Mouse (Mus musculus): ENCODE results near the gene Clic3. TPM values are rescaled to one million over a fixed set of nuclear protein-coding genes. Genes with fewer than 3 reads are reported as not detected.

Clic3 gene
- total RNA-seq, 2 experiments from 2014 or later, result not detected

DNA sequence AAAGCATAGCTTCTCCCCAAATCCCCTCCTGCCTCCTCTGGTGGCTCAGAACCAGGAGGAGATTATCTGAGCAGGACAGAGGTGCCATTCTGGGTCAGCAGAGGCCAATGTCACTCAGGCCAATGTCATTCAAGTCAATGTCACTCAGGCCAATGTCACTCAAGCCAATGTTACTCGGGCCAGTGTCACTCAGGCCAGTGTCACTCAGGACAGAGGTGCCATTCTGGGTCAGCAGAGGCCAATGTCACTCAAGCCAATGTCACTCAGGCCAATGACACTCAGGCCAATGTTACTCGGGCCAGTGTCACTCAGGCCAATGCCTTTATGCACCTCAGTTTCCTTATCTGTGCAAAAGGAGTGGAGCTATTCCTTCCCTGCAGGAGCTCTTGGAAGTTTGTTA lies 15.9 kb downstream of the Clic3 start:
- intact Hi-C loops (cut with DNase I; ENCODE audit: low total_unique reads), result no loop called here
- DNase-seq, result no peak

GRCm38 (mm10) chr2:25477541-25477940 lies 20.9 kb downstream of the Clic3 start:
- DNase-seq, result no peak
- intact Hi-C loops (cut with DNase I; ENCODE audit: low total_unique reads), result no loop called here

- peak; percentile 46 for DNase-seq
- intact Hi-C loops (cut with DNase I; ENCODE audit: low total_unique reads), result no loop called here
These were observed 21.5 kb downstream of the Clic3 start for GRCm38 (mm10) chr2:25477967-25478675.

DNA sequence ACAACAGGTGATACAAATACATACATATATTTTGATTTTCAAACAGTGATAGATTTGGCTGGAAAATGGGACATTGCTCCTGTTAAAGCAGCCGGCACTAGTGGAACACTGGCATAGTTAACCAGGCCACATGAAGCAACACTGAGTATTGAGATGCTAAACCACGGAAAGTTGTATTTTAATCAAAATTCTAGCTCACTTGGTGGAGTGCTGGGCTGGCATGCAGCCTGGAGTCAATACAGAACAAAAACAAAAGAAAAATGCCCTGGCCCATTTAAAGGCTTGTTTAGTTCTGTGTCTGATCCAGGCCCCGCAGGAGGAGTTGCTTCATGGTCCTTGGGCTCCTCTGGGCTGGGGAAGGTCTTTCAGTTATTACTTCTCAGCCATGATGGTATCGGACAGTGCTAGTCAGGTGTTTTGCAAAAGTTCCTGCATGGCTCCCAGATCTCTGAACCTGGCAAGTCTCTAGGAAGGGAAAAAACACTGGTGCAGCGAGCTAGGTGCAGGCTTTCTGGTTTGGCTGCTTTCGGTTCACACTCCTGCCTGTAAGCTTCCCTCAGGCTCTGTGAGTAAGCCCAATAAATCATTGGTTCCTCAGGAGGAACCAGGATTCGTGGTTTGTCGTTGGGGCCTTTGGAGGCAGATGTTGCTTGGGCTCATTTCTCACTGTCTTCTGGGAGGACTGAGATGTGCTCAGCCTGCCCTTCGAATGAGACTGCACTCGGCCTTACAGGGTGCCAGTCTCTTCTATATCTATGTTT lies 23.1 kb downstream of the Clic3 start:
- DNase-seq, result no peak
- intact Hi-C loops (cut with DNase I; ENCODE audit: low total_unique reads), result loop anchor here (5.0 kb wide), 1 partner anchor 57 kb away; the partner anchor contains the start of gene Fut7

DNA sequence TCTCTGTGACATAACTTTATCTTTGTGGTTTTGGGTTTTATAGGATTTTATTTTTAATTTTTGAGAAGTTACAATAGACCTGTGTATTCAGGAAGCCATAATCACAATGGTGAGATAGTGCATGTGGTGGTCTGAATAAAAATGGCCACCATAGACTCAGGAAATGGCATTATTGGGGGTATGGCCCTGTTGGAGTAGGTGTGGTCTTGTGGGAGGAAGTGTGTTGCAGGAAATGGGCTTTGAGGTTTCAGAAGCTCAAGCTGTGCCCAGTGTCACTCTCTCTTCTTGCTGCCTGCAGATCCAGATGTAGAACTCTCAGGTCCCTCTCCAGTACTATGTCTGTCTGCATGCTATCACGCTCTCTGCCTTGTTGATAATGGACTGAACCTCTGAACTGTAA lies 23.9 kb downstream of the Clic3 start:
- intact Hi-C loops (cut with DNase I; ENCODE audit: low total_unique reads), result loop anchor here (5.0 kb wide), 1 partner anchor 58 kb away; the partner anchor contains the start of gene Fut7
- no peak for DNase-seq

GRCm38 (mm10) chr2:25482969-25483368 lies 26.3 kb downstream of the Clic3 start:
- intact Hi-C loops (cut with DNase I; ENCODE audit: low total_unique reads), result loop anchor here (5.0 kb wide), 1 partner anchor 61 kb away; the partner anchor contains the start of gene Fut7
- no peak for DNase-seq

GRCm38 (mm10) chr2:25484901-25485647 lies 28.4 kb downstream of the Clic3 start:
- DNase-seq, result no peak
- intact Hi-C loops (cut with DNase I; ENCODE audit: low total_unique reads), result loop anchor here (5.0 kb wide), 1 partner anchor 63 kb away; the partner anchor contains the start of gene Fut7

DNA sequence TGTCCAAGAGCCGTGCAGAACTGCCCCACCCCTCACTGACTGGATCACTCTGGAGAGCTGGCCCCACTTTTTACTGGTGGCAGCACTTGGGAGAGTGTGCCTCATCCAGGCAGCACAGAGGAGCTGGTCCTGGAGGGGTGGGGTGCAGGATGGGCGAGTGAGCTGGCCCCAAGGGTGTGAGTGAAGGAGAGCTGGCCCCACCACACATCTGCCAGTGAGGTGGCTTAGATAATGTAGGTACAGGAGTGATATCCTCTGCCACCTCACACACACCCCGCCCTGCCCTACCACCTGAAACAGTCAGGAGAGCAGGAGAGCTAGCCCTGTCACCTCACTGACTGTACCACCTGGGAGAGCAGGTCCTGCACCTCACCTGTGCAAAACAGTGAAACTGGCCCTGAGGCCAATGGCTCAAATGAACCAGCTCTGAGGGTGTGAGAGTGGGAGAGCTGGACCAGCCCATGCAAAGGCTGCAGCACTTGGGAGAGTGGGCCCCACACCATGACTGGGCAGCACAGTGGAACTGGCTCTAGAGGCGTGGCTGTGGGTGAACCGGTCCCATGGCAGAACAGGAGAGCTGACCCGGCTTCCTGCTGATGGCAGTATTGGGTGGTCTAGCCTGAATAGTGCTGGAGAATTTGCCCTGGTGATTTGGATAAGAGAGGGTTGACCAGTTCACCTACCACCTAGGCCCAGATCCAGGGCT lies 31.5 kb downstream of the Clic3 start:
- intact Hi-C loops (cut with DNase I; ENCODE audit: low total_unique reads), result no loop called here
- no peak for DNase-seq

DNA sequence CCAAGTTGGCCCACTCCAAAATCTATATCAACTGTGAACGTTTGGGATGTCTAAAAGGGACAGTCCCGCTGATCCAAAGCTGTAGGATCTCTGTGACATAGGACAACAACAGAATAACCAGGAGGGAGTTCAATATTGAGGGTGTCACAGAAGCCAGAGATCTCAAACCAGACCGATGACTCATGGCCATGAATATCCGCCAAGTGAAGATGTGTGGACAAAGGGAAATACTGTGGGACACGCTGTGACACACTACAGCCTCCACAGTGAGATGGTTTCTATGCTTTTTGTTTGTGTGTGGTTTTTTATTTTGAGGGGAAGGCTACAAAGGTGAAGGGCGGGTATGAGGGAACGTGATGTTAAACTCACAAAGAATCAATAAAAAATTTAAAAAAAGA lies 32.0 kb downstream of the Clic3 start:
- intact Hi-C loops (cut with DNase I; ENCODE audit: low total_unique reads), result no loop called here
- DNase-seq, result no peak

- intact Hi-C loops (cut with DNase I; ENCODE audit: low total_unique reads), result no loop called here
- no peak for DNase-seq
These were observed 36.4 kb downstream of the Clic3 start for GRCm38 (mm10) chr2:25492988-25493387.

GRCm38 (mm10) chr2:25493476-25493961 lies 36.9 kb downstream of the Clic3 start, which contains the start of gene Lcn12:
Gene Lcn12 (minus strand): TSS chr2:25493911.
- no peak for DNase-seq
- intact Hi-C loops (cut with DNase I; ENCODE audit: low total_unique reads), result no loop called here

DNA sequence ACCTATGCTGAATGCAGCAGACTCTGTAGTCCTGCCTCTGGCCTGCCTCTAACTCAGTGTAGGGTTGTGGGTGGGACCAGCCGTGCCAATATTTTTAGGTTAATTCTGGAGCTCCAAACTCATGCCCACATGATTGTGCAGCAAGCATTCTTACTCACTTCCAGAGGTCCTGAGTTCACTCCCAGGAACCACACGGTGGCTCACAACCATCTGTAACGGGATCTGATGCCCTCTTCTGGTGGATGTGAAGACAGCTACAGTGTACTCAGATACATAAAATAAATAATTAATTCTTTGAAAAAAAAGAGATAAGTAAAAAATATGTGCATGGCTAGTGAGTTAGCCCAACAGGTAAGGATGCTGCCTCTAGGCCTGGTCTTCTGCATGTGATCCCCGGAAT lies 39.8 kb downstream of the Clic3 start:
- no peak for DNase-seq
- intact Hi-C loops (cut with DNase I; ENCODE audit: low total_unique reads), result no loop called here

DNA sequence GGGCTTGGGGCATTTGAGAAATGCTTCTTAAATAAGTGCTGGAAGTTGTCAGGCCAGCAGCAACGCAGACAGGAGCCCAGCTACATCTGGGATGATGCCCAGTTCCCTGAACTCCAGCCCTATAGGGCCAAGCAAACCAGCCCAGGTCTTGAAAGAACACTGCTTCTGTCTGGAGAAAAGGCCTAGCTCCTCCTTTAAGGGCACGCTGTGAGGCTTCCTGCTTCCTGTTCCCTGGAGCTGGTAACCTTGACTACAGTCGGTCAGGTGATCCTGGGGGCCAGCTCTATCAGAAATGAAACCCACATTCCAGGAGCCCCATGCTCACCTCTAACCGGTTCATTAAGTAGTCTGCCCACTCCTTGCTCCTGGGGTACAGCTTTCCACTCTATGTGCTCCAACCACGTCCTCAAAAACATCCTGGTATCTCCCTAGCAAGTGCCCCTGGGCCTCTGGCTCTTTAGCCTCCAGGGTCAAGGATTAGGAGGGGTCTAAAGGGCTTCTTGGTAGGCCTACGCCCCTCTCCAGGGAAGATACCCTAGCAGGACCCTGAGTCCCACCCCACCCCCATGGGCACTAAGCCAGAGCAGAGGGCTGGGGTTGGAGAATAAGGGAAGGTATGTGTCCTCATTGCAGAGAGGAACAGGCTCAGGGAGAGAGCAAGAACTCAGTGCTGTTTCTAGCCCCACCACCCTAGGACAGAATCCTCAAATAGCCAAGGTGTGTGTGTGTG lies 41.4 kb downstream of the Clic3 start:
- no peak for DNase-seq
- intact Hi-C loops (cut with DNase I; ENCODE audit: low total_unique reads), result no loop called here

GRCm38 (mm10) chr2:25498622-25499478 lies 42.2 kb downstream of the Clic3 start:
- DNase-seq, result no peak
- intact Hi-C loops (cut with DNase I; ENCODE audit: low total_unique reads), result no loop called here

GRCm38 (mm10) chr2:25500071-25500575 lies 43.5 kb downstream of the Clic3 start:
- no peak for DNase-seq
- intact Hi-C loops (cut with DNase I; ENCODE audit: low total_unique reads), result no loop called here

DNA sequence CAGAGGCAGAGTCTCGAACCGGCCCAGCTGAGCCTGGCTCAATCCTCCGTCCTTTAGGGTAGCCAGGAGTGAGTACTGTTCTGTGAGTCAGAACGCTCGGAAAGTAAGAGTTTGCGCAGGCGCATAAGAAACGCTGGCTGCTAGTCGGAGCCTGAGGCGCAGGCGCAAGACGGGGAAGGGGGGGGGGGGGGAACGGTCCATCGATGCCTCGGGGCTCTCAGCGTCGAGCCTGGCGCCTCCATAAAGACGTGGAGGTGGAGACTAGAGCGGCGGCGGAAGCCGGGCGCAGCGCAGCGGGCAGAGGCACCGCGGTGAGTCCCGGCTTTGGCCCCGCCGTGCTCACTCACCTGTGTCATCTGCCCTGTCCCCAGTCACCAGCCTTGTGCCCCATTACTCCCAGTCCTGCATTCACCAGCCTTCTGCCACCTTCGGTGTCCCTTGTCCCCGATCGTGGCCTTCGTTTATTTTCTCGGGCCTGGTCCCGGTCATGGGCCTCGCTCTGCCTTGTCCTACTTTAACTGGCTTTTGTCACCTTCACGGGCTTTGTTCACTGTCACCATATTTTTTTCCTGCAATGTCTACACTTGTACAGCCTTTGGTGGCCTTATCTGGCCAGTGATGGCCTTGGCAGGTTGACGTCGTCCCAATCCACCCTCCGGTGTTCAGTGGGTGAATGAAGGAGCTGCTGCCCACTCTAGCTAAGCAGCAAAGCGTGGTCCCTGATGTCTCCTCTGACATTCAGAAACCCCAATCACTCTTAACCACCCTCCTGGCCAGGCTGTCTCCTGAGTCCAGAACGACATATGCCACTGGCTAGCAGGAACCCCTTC lies 44.2 kb downstream of the Clic3 start, which contains the start of gene Fbxw5:
Gene Fbxw5, plus strand, starts transcription at position 175 of the 830 bp plus-strand sequence.
- intact Hi-C loops (cut with DNase I; ENCODE audit: low total_unique reads), result no loop called here
- peak; percentile 90 for DNase-seq
